Mouse (Mus musculus) kidney, adult 2 months (tissue): Measurements from ENCODE around the gene Saysd1. TPM values are rescaled to one million over a fixed set of nuclear protein-coding genes. Genes with fewer than 3 reads are reported as not detected.

Source experiments
- DNase-seq: peaks from one replicate; pipeline ENCODE4 v3.0.0; 2021
- H3K27ac ChIP-seq: fragments of 200-500 bp; 2 replicates; pipeline ENCODE4 v1.5.1; 2012; ENCODE audit warnings: low read depth, low read length, control low read depth, inconsistent platforms; ENCODE audit not compliant: insufficient read depth
- H3K27me3 ChIP-seq: fragments of 200-500 bp; replicated peaks from 2 replicates; pipeline ENCODE4 v1.6.1; 2012; ENCODE audit warnings: mild to moderate bottlenecking, moderate library complexity, low read length, inconsistent platforms; ENCODE audit not compliant: control insufficient read depth, insufficient read depth
- H3K36me3 ChIP-seq: fragments of 200-500 bp; 2 replicates; pipeline ENCODE4 v1.6.1; 2012; ENCODE audit warnings: mild to moderate bottlenecking, moderate library complexity, low read length, inconsistent platforms; ENCODE audit not compliant: control insufficient read depth, insufficient read depth
- H3K4me1 ChIP-seq: fragments of 200-500 bp; 2 replicates; pipeline ENCODE4 v1.6.1; 2011; ENCODE audit warnings: low read length; ENCODE audit not compliant: control insufficient read depth, insufficient read depth
- H3K4me3 ChIP-seq: fragments of 200-500 bp; 2 replicates; pipeline ENCODE4 v1.5.1; 2011; ENCODE audit warnings: mild to moderate bottlenecking, low read depth, low read length, control low read depth; ENCODE audit not compliant: insufficient read depth
- CTCF ChIP-seq: fragments of 200-500 bp; conservative IDR thresholded peaks from 2 replicates; pipeline ENCODE4 v1.5.1; 2011; ENCODE audit warnings: low read depth, mild to moderate bottlenecking, control low read depth, low read length, moderate library complexity, mixed read lengths; ENCODE audit not compliant: insufficient read depth, insufficient read length
- POLR2A ChIP-seq: fragments of 200-500 bp; IDR thresholded peaks from one replicate; pipeline ENCODE4 v1.6.1; 2011; ENCODE audit warnings: low read depth, low read length, control low read depth
- WGBS: fragments of 180-500 bp; shearing (Covaris S2); methylation state at CpG from one replicate; pipeline ENCODE4 v1.1.7; 2018; 5-methylcytosine and 5-hydroxymethylcytosine counted together
- polyA plus RNA-seq: library from polyadenylated mRNA; depleted of rRNA; stranded (reverse); fragments of >200 nt; gene quantifications from 2 replicates; pipeline ENCODE4 v1.2.3, GENCODE M21; 2012

Gene Saysd1
- polyA plus RNA-seq, 1 experiment, result 11.4 TPM

DNA sequence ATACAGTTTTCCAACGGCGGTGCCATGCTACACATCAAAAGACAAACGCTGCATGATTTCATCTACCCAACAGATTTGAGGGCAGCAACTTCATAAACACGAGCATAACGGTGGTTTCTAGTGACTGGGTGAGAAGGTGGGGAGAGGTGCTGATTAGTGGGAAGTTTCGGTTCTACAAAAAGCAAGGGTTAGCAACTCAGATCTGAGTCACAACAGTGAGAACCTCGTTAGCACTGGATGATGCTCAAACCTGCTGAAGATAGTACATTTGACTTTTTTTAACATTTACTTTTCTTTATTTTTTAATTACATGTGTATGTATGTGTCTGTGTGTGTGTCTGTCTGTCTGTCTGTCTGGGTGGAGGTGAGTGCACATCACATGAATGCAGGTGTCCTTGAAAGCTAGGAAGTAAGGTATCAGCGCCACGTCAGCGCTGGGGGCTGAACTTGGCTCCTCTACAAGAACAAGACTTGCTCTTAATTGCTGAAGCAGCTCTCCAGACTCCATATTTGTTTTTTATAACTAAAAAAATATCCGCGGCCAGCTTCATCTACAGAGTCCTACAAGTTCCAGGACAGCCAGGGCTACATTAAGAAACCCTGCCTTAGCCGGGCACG lies 35.6 kb upstream of the Saysd1 start:
- TF ChIP-seq CTCF (no peak), POLR2A (no peak)
- no peak for DNase-seq
- Histone ChIP-seq H3K36me3 (peaks cover 3% of the 10 kb centered on the region; the same call in 1 of the 2 replicates), H3K4me1 (peaks cover 30% of the 10 kb centered on the region; the same call in 1 of the 2 replicates), H3K27ac (peak overlapping the region; percentile 39; the same call in 1 of the 2 replicates), H3K27me3 (no peaks in the 10 kb centered on the region), H3K4me3 (no peak overlapping the region)
- WGBS, result 73% methylated on average over 14 of the region's 14 CpGs

DNA sequence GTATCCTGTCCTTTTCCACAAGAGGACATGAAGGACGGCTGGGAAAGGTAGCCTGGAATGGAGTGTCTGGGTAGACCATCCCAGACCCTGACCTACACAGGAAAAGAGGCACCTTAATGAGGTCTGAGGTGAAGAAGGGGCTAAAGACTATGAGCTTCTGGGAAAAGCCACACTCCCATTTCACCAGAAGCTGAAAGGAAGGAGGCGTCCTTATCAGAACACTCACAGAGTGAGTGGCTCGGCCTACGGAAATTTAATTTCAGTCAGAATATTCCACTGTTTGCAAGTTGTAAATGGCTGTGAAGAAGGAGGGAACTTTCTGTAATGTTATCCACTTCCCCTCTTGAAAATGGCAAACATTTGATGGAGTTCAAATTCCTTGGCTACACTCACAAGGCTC lies 34.6 kb upstream of the Saysd1 start:
- Histone ChIP-seq H3K36me3 (no peaks in the 10 kb centered on the region; the same call in 1 of the 2 replicates), H3K4me1 (peaks cover 37% of the 10 kb centered on the region), H3K27ac (peak overlapping the region; percentile 50; the same call in 1 of the 2 replicates), H3K27me3 (no peaks in the 10 kb centered on the region), H3K4me3 (no peak overlapping the region)
- TF ChIP-seq POLR2A (no peak), CTCF (no peak)
- 63% methylated on average over 4 of the region's 4 CpGs for WGBS
- peak; percentile 52 for DNase-seq

DNA sequence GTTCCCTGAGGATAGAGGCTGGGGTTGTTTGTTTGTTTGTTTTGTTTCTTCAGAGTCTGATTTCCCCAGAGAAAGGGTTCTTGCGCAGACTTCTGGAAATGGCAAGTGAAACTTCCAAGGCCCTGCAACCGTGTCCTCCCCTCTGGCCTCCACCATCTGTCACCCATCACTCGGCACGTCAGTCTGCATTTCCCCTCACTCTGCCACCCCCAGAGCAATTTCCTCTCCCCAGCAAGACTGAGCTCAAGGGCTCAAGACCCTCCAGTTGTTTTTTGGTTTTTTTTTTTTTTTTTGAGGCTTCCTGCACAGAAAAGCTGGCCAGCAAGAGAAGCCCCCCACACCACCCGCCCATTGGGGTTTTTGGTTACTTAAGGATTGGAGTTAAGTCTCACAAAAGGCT lies 34.2 kb upstream of the Saysd1 start:
- no peaks in the 10 kb centered on the region; the same call in 1 of the 2 replicates for H3K36me3 ChIP-seq
- DNase-seq, result no peak
- peaks cover 38% of the 10 kb centered on the region for H3K4me1 ChIP-seq
- TF ChIP-seq CTCF (no peak), POLR2A (no peak)
- no peak overlapping the region; the same call in 1 of the 2 replicates for H3K27ac ChIP-seq
- WGBS, result 56% methylated on average over 5 of the region's 5 CpGs
- no peaks in the 10 kb centered on the region for H3K27me3 ChIP-seq
- H3K4me3 ChIP-seq, result no peak overlapping the region

- DNase-seq, result no peak
- Histone ChIP-seq H3K4me1 (peaks cover 43% of the 10 kb centered on the region), H3K27me3 (no peaks in the 10 kb centered on the region), H3K4me3 (no peak overlapping the region), H3K27ac (no peak overlapping the region), H3K36me3 (no peaks in the 10 kb centered on the region; the same call in 1 of the 2 replicates)
- 69% methylated on average over 3 of the region's 3 CpGs for WGBS
- TF ChIP-seq CTCF, result no peak
- TF ChIP-seq POLR2A, result no peak
These were observed 33.5 kb upstream of the Saysd1 start for GRCm38 (mm10) chr14:20171840-20172239.

DNA sequence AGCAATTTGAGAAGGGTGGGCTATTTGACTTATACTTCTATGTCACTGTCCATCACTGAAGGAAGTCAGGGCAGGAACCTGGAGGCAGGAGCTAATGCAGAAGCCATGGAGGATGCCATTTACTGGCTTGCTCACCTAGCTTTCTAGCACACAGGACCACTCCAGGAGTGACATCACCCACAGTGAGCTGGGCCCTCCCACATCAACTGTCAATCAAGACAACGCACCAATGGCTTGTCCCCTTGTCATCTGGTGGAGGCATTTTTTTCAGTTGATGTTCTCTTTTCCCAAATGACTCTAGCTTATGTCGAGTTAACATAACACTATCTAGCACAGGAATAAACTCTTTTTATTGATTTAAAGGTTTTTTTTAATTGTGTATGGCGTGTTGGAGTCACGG lies 30.9 kb upstream of the Saysd1 start:
- WGBS, result 79% methylated on average over 4 of the region's 4 CpGs
- TF ChIP-seq POLR2A (no peak), CTCF (no peak)
- no peaks in the 10 kb centered on the region for H3K27me3 ChIP-seq

DNA sequence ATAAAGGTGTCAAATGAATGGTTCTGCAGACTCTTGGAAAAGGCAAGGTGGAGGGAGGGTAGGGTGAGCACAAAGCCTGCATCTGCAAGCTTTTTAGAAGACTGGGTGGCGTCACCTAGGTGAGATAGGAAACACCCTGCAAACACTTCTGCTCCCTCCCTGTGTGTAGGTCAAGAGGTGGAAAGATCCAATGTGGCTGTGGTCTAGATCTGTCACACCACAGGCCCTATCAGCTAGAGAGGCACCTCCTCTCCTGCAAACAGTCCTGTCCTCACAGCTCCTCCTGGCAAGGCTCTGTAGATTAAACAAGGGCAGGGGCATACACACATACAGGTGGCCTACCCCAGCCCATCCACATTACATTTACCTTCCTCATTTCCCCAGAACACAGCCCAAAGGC lies 30.1 kb upstream of the Saysd1 start:
- H3K4me3 ChIP-seq, result no peak overlapping the region
- no peak for DNase-seq
- TF ChIP-seq CTCF, result no peak
- no peak for TF ChIP-seq POLR2A
- H3K27ac ChIP-seq, result no peak overlapping the region
- H3K4me1 ChIP-seq, result peaks cover 61% of the 10 kb centered on the region
- no peaks in the 10 kb centered on the region for H3K27me3 ChIP-seq
- peaks cover 1% of the 10 kb centered on the region; the same call in 1 of the 2 replicates for H3K36me3 ChIP-seq
- WGBS, result 80% methylated on average over 1 of the region's 1 CpGs

More for the DNA sequence above, 30.9 kb upstream of the Saysd1 start:
- no peak for DNase-seq
- Histone ChIP-seq H3K36me3 (peaks cover 1% of the 10 kb centered on the region; the same call in 1 of the 2 replicates), H3K27ac (no peak overlapping the region), H3K4me3 (no peak overlapping the region), H3K4me1 (peaks cover 58% of the 10 kb centered on the region)

DNA sequence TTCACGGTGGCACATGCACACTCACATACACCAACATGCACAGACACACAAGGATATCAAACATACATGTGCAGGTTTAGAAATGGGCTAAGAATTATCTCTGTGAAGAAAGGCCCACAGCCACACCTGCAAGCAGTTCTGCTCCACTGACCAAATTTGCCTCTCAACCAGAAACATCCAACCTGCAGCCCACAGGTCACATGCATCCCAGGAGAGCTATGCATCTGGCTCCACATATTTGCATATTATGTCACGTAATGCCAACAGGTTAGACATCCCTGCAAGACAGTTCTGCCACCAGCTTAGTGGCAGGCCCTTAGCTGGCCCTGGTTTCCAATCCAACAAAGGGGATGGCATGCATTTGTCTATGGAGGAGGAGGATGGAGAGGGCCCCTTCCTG lies 29.7 kb upstream of the Saysd1 start:
- Histone ChIP-seq H3K27me3 (no peaks in the 10 kb centered on the region), H3K36me3 (peaks cover 1% of the 10 kb centered on the region; the same call in 1 of the 2 replicates), H3K27ac (no peak overlapping the region), H3K4me1 (peaks cover 61% of the 10 kb centered on the region), H3K4me3 (no peak overlapping the region)
- TF ChIP-seq POLR2A, result no peak
- no peak for TF ChIP-seq CTCF
- no peak for DNase-seq
- 59% methylated on average over 2 of the region's 2 CpGs for WGBS
